Mouse (Mus musculus) T-helper 1 cell (primary cell): ENCODE measurements around the gene Gm14327.
"Not testable (repeated sequence)": the region's sequence is repeated elsewhere in the genome, so short reads cannot be mapped to it uniquely, and the experiment has no call there.

Experiments used
- in situ Hi-C: fragments of 300-600 bp; cut with MboI, MseI; formaldehyde crosslinking; loops from one replicate; pipeline ENCODE4 v1.15.1; 2025; ENCODE audit warnings: high pct_unique_total_duplicates

Gene Gm14327

GRCm38 (mm10) chr2:177897046-177897578, at the start of gene Gm14327:
Gm14327 (plus strand) TSS chr2:177897096.
- in situ Hi-C loops: loop anchor here (10.0 kb wide), 1 partner anchor 432 kb away; the partner anchor contains the start of gene Zfp970

- in situ Hi-C loops: not testable (repeated sequence)
These were observed 34.6 kb upstream of the Gm14327 start for GRCm38 (mm10) chr2:177862254-177862653.

- in situ Hi-C loops: not testable (repeated sequence)
These were observed 9.2 kb upstream of the Gm14327 start for GRCm38 (mm10) chr2:177887743-177888142.

DNA sequence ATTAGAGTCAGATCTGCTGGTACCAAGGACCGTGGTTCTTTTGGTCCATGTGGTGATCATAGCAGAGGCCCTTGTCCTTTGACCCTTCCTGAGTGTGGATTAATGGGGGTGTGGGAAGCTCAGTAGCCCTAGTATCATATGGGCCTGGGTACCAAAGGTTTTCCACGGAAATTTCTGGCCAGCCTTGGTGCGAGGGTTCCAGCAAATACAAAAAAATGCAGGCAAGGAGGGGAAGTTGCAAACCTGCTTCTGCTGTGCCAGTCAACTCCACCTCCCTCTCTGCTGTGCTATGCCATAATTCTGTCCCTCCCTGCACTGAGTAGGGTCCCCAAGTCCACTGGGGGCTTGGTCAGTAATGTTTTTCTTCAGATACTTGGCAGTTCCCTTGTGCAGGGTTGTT, 1.3 kb downstream of the Gm14327 start:
- in situ Hi-C loops: loop anchor here (10.0 kb wide), 1 partner anchor 433 kb away; the partner anchor contains the start of gene Zfp970

DNA sequence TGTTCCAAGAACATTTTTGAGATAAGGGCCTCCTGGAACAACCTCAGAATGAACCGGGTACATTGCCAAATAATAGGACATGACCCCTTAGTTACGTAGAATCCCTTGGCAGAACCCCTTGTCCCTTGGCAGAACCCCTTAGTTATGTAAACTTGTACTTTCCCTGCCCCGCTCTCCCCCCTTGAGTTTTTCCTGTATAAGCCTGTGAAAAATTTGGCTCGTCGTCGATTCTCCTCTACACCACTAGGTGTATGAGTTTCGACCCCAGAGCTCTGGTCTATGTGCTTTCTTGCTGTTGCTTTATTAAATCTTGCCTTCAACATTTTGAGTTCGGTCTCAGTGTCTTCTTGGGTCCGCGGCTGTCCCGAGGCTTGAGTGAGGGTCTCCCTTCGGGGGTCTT, 6.4 kb downstream of the Gm14327 start:
- in situ Hi-C loops: loop anchor here (5.0 to 25.0 kb wide), 2 partner anchors 124 to 741 kb away; no protein-coding TSS in a partner anchor

GRCm38 (mm10) chr2:177925563-177926103, 28.7 kb downstream of the Gm14327 start, which contains the start of gene Zfp972:
Zfp972 (minus strand) TSS chr2:177925613.
- in situ Hi-C loops: not testable (repeated sequence)
